Mouse (Mus musculus): ENCODE data around the gene Gm9268. TPM values are rescaled to one million over a fixed set of nuclear protein-coding genes. Genes with fewer than 3 reads are reported as not detected.
"Not testable (repeated sequence)": the region's sequence is repeated elsewhere in the genome, so short reads cannot be mapped to it uniquely, and the experiment has no call there.

Gm9268 gene
- not detected for total RNA-seq (2021)
- long read RNA-seq, experiment 1: 0 reads
- long read RNA-seq, experiment 2: 0 reads

DNA sequence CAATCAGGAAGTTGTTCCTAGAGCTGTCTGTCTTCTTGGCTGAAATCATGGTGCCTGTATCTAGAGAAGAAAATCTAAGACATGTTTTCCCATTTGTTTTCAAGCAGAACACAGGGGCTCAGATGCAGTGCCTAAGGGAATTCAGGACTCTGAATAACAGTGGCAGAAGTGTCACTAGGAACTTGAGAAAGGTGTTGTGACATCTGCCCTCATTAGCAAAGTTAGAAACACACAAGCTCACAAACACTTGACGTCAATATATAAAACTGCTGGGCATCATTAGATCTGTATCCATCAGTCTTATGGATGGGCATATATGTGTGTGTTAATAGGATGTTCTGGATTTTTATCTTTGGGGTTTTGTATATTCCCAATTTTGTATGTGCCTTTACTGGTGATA, at the start of gene Gm9268:
Gene Gm9268 (plus strand): TSS at position 301 of the 400 bp plus-strand sequence.
- not testable (repeated sequence) for DNase-seq

DNA sequence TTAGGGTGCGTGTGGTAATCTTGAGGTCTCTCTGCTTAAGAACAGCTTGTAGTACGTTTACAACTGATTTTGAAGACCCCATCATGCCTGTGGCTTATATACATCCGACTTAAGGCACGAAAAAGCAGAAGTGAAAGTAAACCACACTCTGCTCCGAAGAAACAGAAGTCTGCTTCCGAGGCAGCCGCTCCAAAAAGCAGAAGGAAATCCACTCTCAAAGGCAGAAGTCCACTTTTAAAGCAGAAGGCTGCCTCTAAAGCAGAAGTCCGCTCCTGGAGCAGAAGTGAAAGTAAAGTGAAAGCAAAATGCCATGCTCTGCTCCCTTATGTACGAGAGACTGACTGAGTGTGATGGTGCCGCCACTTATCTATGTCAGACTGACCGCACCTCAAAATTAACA, 38.5 kb upstream of the Gm9268 start:
- DNase-seq: peak in 1 of 2 experiments; percentile 29

DNA sequence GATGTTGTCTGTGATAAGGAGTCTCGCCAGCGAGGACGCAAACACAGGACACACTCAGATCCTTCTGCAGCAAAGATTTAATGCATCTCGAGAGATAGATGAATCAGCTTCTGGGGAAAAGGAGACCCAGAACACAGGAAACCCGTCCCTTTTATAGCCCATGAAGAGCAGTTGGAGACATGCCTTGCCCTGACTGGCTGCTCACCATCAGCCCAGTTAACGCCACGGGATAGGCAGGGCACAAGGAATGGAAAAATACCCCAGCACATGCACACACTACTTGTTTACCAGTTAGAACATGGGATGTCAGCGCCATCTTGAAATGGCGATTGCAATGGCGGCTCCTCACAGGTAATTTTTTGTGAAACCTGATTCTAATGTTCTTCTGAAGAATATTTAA, 37.8 kb upstream of the Gm9268 start:
- DNase-seq: no peak

DNA sequence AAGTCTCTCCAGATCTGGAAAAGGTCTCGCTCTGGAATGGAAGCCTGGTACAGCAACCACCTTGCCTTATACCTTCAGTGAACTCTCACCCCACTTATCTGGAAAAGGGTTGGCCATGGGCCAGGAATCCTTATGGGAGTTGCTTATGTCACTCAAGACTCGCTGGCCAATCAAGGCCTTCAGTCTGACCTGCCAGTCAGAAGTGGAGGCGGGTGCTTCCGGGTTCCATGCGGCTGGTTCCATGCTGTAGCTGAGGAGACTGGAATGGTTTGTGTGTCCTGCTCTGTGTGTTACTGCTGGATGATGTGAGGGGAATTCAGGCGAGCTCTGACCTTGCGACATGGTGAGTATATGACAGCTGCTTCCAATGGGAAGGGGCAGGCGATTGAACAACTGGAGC, 59.3 kb downstream of the Gm9268 start:
- no peak for DNase-seq

Other genes starting within 250 kb of the Gm9268 start
- not detected for gene Vmn2r62, start 225.2 kb upstream of the Gm9268 start, total RNA-seq (2021)
- gene Gm2381, start 151.5 kb upstream of the Gm9268 start, total RNA-seq (2021): under 1 TPM; 0.07 to 0.13 TPM
- gene Vmn2r63, start 84.9 kb upstream of the Gm9268 start, total RNA-seq (2021): not detected
- not detected for gene Zfp936, start 95.5 kb downstream of the Gm9268 start, total RNA-seq (2021)

Measured in heart, adult 18-20 months (tissue).